In the genomic region with DNA sequence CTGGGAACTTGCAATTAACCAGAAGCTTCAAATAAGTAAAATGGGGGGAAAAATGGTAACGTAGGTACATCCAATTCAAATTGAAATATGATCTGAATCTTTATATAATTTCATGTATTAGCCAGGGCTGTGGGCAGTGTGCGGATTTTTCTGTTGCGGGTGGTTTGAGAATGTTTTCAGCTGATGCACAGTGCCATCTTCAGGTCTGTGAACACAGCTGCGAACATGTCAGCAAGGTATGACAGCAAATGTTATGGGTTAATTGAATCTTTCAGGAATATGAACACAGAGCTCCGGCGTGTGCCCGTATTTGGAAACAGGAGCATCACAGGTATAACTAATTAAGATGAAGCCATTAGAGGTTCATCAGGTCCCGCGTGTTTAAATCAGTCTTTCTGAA, we compare ENCODE assay signal across 28 mouse cellular contexts. TPM values are rescaled to one million over a fixed set of nuclear protein-coding genes. Genes with fewer than 3 reads are reported as not detected.
DNase-seq lines count a peak whose midpoint lies in the region; TF ChIP-seq lines count a peak whose summit lies in the region.
"Had no signal": no experiment of that assay in that cellular context is flagged by ENCODE, and none has a peak within 500 bp of the region (broad histone marks: within the 10 kb centered on the region; RNA-seq: fewer than 3 reads in every experiment).

No protein-coding gene starts in this region.

- intact Hi-C loops in left cerebral cortex, adult 2 months (cut with DNase I): no loop called here
- intact Hi-C loops in left cerebral cortex, postnatal 36 days (cut with DNase I): no loop called here

- H3K36me3 ChIP-seq in E14TG2a.4 (ENCODE audit: insufficient read depth, low read length): no peaks in the 10 kb centered on the region
- H3K36me3 ChIP-seq: embryonic facial prominence, embryonic 12.5 days; heart, embryonic 13.5 days; hindbrain, embryonic 15.5 days; limb, embryonic 13.5 days; liver, embryonic 15.5 days; midbrain, embryonic 12.5 days; neural tube, embryonic 13.5 days had no signal

- peaks cover 16% of the 10 kb centered on the region for H3K27me3 ChIP-seq in E14TG2a.4 (ENCODE audit: insufficient read depth, low read length)
- H3K27me3 ChIP-seq: embryonic facial prominence, embryonic 12.5 days; forebrain, embryonic 13.5 days; heart, embryonic 13.5 days; hindbrain, embryonic 15.5 days; limb, embryonic 13.5 days; liver, embryonic 15.5 days; midbrain, embryonic 12.5 days; neural tube, embryonic 13.5 days had no signal

- peak; percentile 25 for TF ChIP-seq CTCF in left cerebral cortex, adult 2 months (IDR thresholded peaks at IDR 0.05)
- no peak; the same call in 1 of the 2 replicates for TF ChIP-seq CTCF in E14TG2a.4 (conservative IDR thresholded peaks at IDR 0.05; ENCODE audit: low read length)

- peaks cover 38% of the 10 kb centered on the region for H3K4me1 ChIP-seq in E14TG2a.4 (replicated peaks; ENCODE audit: low read depth, low read length)
- H3K4me1 ChIP-seq: embryonic facial prominence, embryonic 12.5 days; forebrain, embryonic 13.5 days; heart, embryonic 13.5 days; hindbrain, embryonic 15.5 days; limb, embryonic 13.5 days; liver, embryonic 15.5 days; midbrain, embryonic 12.5 days; neural tube, embryonic 13.5 days had no signal

- H3K4me3 ChIP-seq in left cerebral cortex, adult 2 months: no peak overlapping the region
- peak overlapping the region; percentile 70; the same call in 1 of the 2 replicates for H3K4me3 ChIP-seq in E14TG2a.4 (replicated peaks; ENCODE audit: low read length)
- H3K4me3 ChIP-seq: embryonic facial prominence, embryonic 12.5 days; erythroblast, embryonic 14.5 days; forebrain, embryonic 13.5 days; heart, embryonic 13.5 days; hindbrain, embryonic 15.5 days; limb, embryonic 13.5 days; liver, embryonic 15.5 days; midbrain, embryonic 12.5 days; neural tube, embryonic 13.5 days had no signal

- H3K9me3 ChIP-seq in E14TG2a.4 (ENCODE audit: low read length): no peaks in the 10 kb centered on the region
- H3K9me3 ChIP-seq: embryonic facial prominence, embryonic 12.5 days; forebrain, embryonic 13.5 days; heart, embryonic 13.5 days; hindbrain, embryonic 15.5 days; limb, embryonic 13.5 days; liver, embryonic 15.5 days; midbrain, embryonic 12.5 days; neural tube, embryonic 13.5 days had no signal

- no peak for DNase-seq in left cerebral cortex, adult 2 months (ENCODE audit: extremely low spot score in 1 of 2, low spot score in 2 of 2)
- DNase-seq in left cerebral cortex, postnatal 36 days (ENCODE audit: low spot score in 2 of 2): no peak
- peak; percentile 11 for DNase-seq in NIH3T3 (ENCODE audit: low read depth)
- peak; percentile 4 for DNase-seq in retina, postnatal 1 day
- no peak for DNase-seq in left cerebral cortex, adult 9 months (ENCODE audit: low spot score in 2 of 2)
- DNase-seq in adrenal gland, postnatal 25 days: no peak
- DNase-seq: adrenal gland, postnatal 14 days; cerebellum, adult 8-10 months; gastrocnemius, postnatal 10 days; heart, adult 11 months; heart, postnatal 36 days; kidney, adult 11 months; right cerebral cortex, postnatal 25 days; thymus, postnatal 14 days had no signal

- H3K27ac ChIP-seq in left cerebral cortex, adult 2 months: no peak overlapping the region
- H3K27ac ChIP-seq: embryonic facial prominence, embryonic 12.5 days; forebrain, embryonic 13.5 days; heart, embryonic 13.5 days; hindbrain, embryonic 15.5 days; limb, embryonic 13.5 days; liver, embryonic 15.5 days; midbrain, embryonic 12.5 days; neural tube, embryonic 13.5 days had no signal

RNA-seq across cellular contexts. Expression of a gene that starts 0.6 kb away (rescaled TPM):
- total RNA-seq in left cerebral cortex, adult 2 months (2021): not detected
- not detected for total RNA-seq in left cerebral cortex, postnatal 36 days (2021)
- not detected in 2 replicates for total RNA-seq in adrenal gland, postnatal 25 days (2021)
- total RNA-seq: adrenal gland, postnatal 14 days; common myeloid progenitor, adult 5-6 weeks; gastrocnemius, postnatal 10 days; heart, postnatal 36 days; layer of hippocampus, adult 8-10 months; left cerebral cortex, adult 18-20 months; megakaryocyte progenitor cell, adult 5-6 weeks had no signal

RNA-seq across cellular contexts. Expression of a gene that starts 31.6 kb away (rescaled TPM):
- total RNA-seq in left cerebral cortex, adult 2 months (2021): 10 to 100 TPM; 16.0 to 18.1 TPM
- total RNA-seq in left cerebral cortex, postnatal 36 days (2021): 10 to 100 TPM; 11.0 to 14.3 TPM
- total RNA-seq in adrenal gland, postnatal 25 days (2021): 4.0 and 5.4 TPM in 2 replicates
- total RNA-seq: common myeloid progenitor, adult 5-6 weeks; gastrocnemius, postnatal 10 days had no signal

RNA-seq across cellular contexts. Expression of a gene that starts 49.0 kb away (rescaled TPM):
- 1 to 10 TPM; 5.3 to 7.2 TPM for total RNA-seq in left cerebral cortex, adult 2 months (2021)
- 1 to 10 TPM; 5.7 to 7.8 TPM for total RNA-seq in left cerebral cortex, postnatal 36 days (2021)
- 6.5 and 7.9 TPM in 2 replicates for total RNA-seq in adrenal gland, postnatal 25 days (2021)

Comparison
In these comparisons a context has a peak if more than half of its experiments do, and no peak if none do; other contexts are left out.
1. DNase-seq: peak in NIH3T3 (single experiment) and retina, postnatal 1 day (single experiment); none in left cerebral cortex, adult 2 months (0 of 2), left cerebral cortex, postnatal 36 days (0 of 2), left cerebral cortex, adult 9 months (0 of 2) and adrenal gland, postnatal 25 days (single experiment).